Mouse (Mus musculus) adrenal gland, postnatal 36 days (tissue): ENCODE data around the gene Cuedc1. TPM values are rescaled to one million over a fixed set of nuclear protein-coding genes. Genes with fewer than 3 reads are reported as not detected.

Experiments
- DNase-seq, 2 experiments: peaks; one replicate each; pipeline ENCODE4 v3.0.0; 2021; ENCODE audit warnings: mixed read lengths in 1 of 2
- total RNA-seq, 2 experiments: library from RNA; stranded (reverse); gene quantifications; 2 replicates each; pipeline ENCODE4 v1.2.3; 2021

Gene Cuedc1
- total RNA-seq, 2 experiments from 2014 or later = 46.9 to 53.4 TPM

- no peak for DNase-seq
Observed at GRCm38 (mm10) chr11:88202077-88202476, 104.2 kb downstream of the Cuedc1 start.

- peak; percentile 96 for DNase-seq
Observed at GRCm38 (mm10) chr11:88203712-88204532, 106.1 kb downstream of the Cuedc1 start, which contains the start of gene Mrps23. Mrps23 (plus strand) TSS chr11:88204388.

GRCm38 (mm10) chr11:88204593-88205368, 106.9 kb downstream of the Cuedc1 start:
- peak; percentile 38 to 51 for DNase-seq

- peak in 1 of 2 experiments; percentile 16 for DNase-seq
Observed at GRCm38 (mm10) chr11:88206576-88206975, 108.7 kb downstream of the Cuedc1 start.

GRCm38 (mm10) chr11:88207697-88208096, 109.8 kb downstream of the Cuedc1 start:
- no peak for DNase-seq

- DNase-seq = no peak
Observed at GRCm38 (mm10) chr11:88211824-88212582, 114.1 kb downstream of the Cuedc1 start.

GRCm38 (mm10) chr11:88213757-88214156, 115.9 kb downstream of the Cuedc1 start:
- peak in 1 of 2 experiments; percentile 44 for DNase-seq

- peak; percentile 71 for DNase-seq
Observed at GRCm38 (mm10) chr11:88214881-88215831, 117.3 kb downstream of the Cuedc1 start.

- DNase-seq = peak; percentile 64 to 82
Observed at GRCm38 (mm10) chr11:88216231-88216685, 118.4 kb downstream of the Cuedc1 start.

- DNase-seq = no peak
Observed at GRCm38 (mm10) chr11:88218155-88218554, 120.3 kb downstream of the Cuedc1 start.

GRCm38 (mm10) chr11:88218586-88218985, 120.7 kb downstream of the Cuedc1 start:
- peak; percentile 46 for DNase-seq

- DNase-seq = peak in 1 of 2 experiments; percentile 25
Observed at GRCm38 (mm10) chr11:88221929-88222475, 124.1 kb downstream of the Cuedc1 start.

GRCm38 (mm10) chr11:88227001-88227957, 129.4 kb downstream of the Cuedc1 start:
- no peak for DNase-seq

- DNase-seq = no peak
Observed at GRCm38 (mm10) chr11:88231213-88231790, 133.4 kb downstream of the Cuedc1 start.

GRCm38 (mm10) chr11:88233528-88234427, 135.9 kb downstream of the Cuedc1 start:
- peak in 1 of 2 experiments; percentile 28 for DNase-seq

GRCm38 (mm10) chr11:88234789-88235188, 136.9 kb downstream of the Cuedc1 start:
- DNase-seq = no peak
